Mouse (Mus musculus) bone marrow, adult 2 months (tissue): ENCODE data around the gene Tkt.
"Not testable (repeated sequence)": the region's sequence is repeated elsewhere in the genome, so short reads cannot be mapped to it uniquely, and the experiment has no call there.

Source experiments
- CTCF ChIP-seq: fragments of 200-500 bp; IDR thresholded peaks from 2 replicates; pipeline ENCODE4 v1.5.1; 2011; ENCODE audit warnings: low read length, control low read depth; ENCODE audit not compliant: control insufficient read depth, insufficient read depth
- POLR2A ChIP-seq: fragments of 200-500 bp; IDR thresholded peaks from 2 replicates; pipeline ENCODE4 v1.6.1; 2011; ENCODE audit warnings: low read depth, mild to moderate bottlenecking, control low read depth, low read length, borderline replicate concordance; ENCODE audit not compliant: control insufficient read depth

GRCm38 (mm10) chr14:30577303-30578062 is 29.3 kb downstream of the Tkt start:
- TF ChIP-seq CTCF, POLR2A: not testable (repeated sequence)
